Mouse (Mus musculus): ENCODE data around the gene Mbtps1.

DNA sequence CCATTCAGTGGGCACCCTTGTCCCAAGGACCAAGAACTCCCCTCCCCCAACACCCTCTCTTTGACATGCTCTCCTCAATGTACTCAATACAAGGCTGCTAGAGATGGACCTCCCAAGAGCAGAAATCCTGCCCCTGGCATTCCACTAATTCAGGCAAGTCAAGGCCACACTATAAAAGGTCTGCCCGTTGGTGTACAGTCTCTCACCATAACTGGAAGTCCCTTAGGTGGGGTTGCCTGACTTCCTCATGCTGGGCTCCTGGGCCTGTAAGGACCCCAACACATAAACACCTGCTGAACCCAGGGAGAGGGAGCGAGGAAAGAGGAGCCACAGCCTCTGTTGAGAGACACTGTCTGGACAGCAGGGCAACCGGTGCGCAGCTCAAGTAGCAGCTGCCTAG lies 45.2 kb upstream of the Mbtps1 start:
- TF ChIP-seq POLR2A (IDR thresholded peaks at IDR 0.05; ENCODE audit: borderline replicate concordance, low read depth, low read length) (no peak), CTCF (IDR thresholded peaks at IDR 0.05; ENCODE audit: low read depth, low read length) (no peak)
